Mouse (Mus musculus): ENCODE data around the gene Gm29797.

Gm29797 gene

GRCm38 (mm10) chr2:181656734-181657133 lies at the start of gene Gm29797:
Gene Gm29797 (plus strand): TSS chr2:181657034.
- no peak for DNase-seq

- no peak for DNase-seq
Observed at GRCm38 (mm10) chr2:181618761-181619495, 37.9 kb upstream of the Gm29797 start.

- peak; percentile 27 for DNase-seq
Observed at GRCm38 (mm10) chr2:181623401-181623800, 33.4 kb upstream of the Gm29797 start.

- no peak for DNase-seq
Observed at GRCm38 (mm10) chr2:181628471-181628870, 28.4 kb upstream of the Gm29797 start.

GRCm38 (mm10) chr2:181632624-181633023 lies 24.2 kb upstream of the Gm29797 start:
- no peak for DNase-seq

- no peak for DNase-seq
Observed at GRCm38 (mm10) chr2:181635865-181636264, 21.0 kb upstream of the Gm29797 start.

- peak; percentile 42 for DNase-seq
Observed at GRCm38 (mm10) chr2:181644361-181644760, 12.5 kb upstream of the Gm29797 start.

- no peak for DNase-seq
Observed at GRCm38 (mm10) chr2:181645666-181646065, 11.2 kb upstream of the Gm29797 start.

GRCm38 (mm10) chr2:181646626-181647472 lies 10.0 kb upstream of the Gm29797 start:
- DNase-seq, result no peak

GRCm38 (mm10) chr2:181648926-181649325 lies 7.9 kb upstream of the Gm29797 start:
- DNase-seq, result no peak

GRCm38 (mm10) chr2:181653065-181653464 lies 3.8 kb upstream of the Gm29797 start:
- no peak for DNase-seq

GRCm38 (mm10) chr2:181653523-181653922 lies 3.3 kb upstream of the Gm29797 start:
- no peak for DNase-seq

GRCm38 (mm10) chr2:181657441-181657840 lies 607 bp downstream of the Gm29797 start:
- no peak for DNase-seq

- no peak for DNase-seq
Observed at GRCm38 (mm10) chr2:181658528-181658927, 1.7 kb downstream of the Gm29797 start.

- peak; percentile 70 for DNase-seq
Observed at GRCm38 (mm10) chr2:181658930-181659555, 2.2 kb downstream of the Gm29797 start.

- peak; percentile 91 for DNase-seq
Observed at GRCm38 (mm10) chr2:181659609-181660055, 2.8 kb downstream of the Gm29797 start.

GRCm38 (mm10) chr2:181662620-181663297 lies 5.9 kb downstream of the Gm29797 start:
- DNase-seq, result peak; percentile 32

GRCm38 (mm10) chr2:181663298-181663630 lies 6.4 kb downstream of the Gm29797 start:
- peak; percentile 77 for DNase-seq

- DNase-seq, result no peak
Observed at GRCm38 (mm10) chr2:181670285-181670912, 13.6 kb downstream of the Gm29797 start.

GRCm38 (mm10) chr2:181670913-181671311 lies 14.1 kb downstream of the Gm29797 start:
- DNase-seq, result no peak

GRCm38 (mm10) chr2:181671326-181671725 lies 14.5 kb downstream of the Gm29797 start, which contains the start of gene Sox18:
Gene Sox18 (minus strand): TSS chr2:181671640.
- DNase-seq, result peak; percentile 82

- DNase-seq, result no peak
Observed at GRCm38 (mm10) chr2:181671984-181672383, 15.2 kb downstream of the Gm29797 start.

All from lung, postnatal 14 days (tissue).